Mouse (Mus musculus) lung, postnatal 0 days (tissue): Measurements from ENCODE around the gene Cemip. TPM values are rescaled to one million over a fixed set of nuclear protein-coding genes. Genes with fewer than 3 reads are reported as not detected.
A peak's percentile ranks its signal among the peaks of the same experiment; 100 is the strongest.

Experiments used
- ATAC-seq: fragments of 200-750 bp; cut with Nextera tagmentation; 2 replicates; pipeline ENCODE4 v1.8.0; 2017; ENCODE audit warnings: moderate library complexity
- DNase-seq: peaks from one replicate; pipeline ENCODE4 v3.0.0-alpha.2; 2016; ENCODE audit warnings: low spot score
- H3K27ac ChIP-seq: fragments of 300-500 bp; sonication (generic); 2 replicates; pipeline ENCODE4 v1.5.1; 2014; ENCODE audit warnings: antibody characterized with exemption, mild to moderate bottlenecking, low read length, mixed read lengths
- H3K27me3 ChIP-seq: fragments of 300-500 bp; sonication (generic); replicated peaks from 2 replicates; pipeline ENCODE4 v1.6.1; 2014; ENCODE audit warnings: low read length, mixed read lengths; ENCODE audit not compliant: insufficient read depth
- H3K36me3 ChIP-seq: fragments of 300-500 bp; sonication (generic); 2 replicates; pipeline ENCODE4 v1.6.1; 2014; ENCODE audit warnings: low read length, mixed read lengths; ENCODE audit not compliant: insufficient read depth
- H3K4me1 ChIP-seq: fragments of 300-500 bp; sonication (generic); 2 replicates; pipeline ENCODE4 v1.6.1; 2014; ENCODE audit warnings: antibody characterized with exemption, low read depth, low read length, mixed read lengths; ENCODE audit not compliant: insufficient read depth
- H3K4me2 ChIP-seq: fragments of 300-500 bp; sonication (generic); replicated peaks from 2 replicates; pipeline ENCODE4 v1.6.1; 2014; ENCODE audit warnings: low read depth, mild to moderate bottlenecking, low read length, moderate library complexity, mixed read lengths
- H3K4me3 ChIP-seq: fragments of 300-500 bp; sonication (generic); 2 replicates; pipeline ENCODE4 v1.5.1; 2014; ENCODE audit warnings: low read depth, low read length
- H3K9ac ChIP-seq: fragments of 300-500 bp; sonication (generic); replicated peaks from 2 replicates; pipeline ENCODE4 v1.6.1; 2014; ENCODE audit warnings: low read depth, mild to moderate bottlenecking
- H3K9me3 ChIP-seq: fragments of 300-500 bp; sonication (generic); 2 replicates; pipeline ENCODE4 v1.6.1; 2016; ENCODE audit warnings: low read length, mixed read lengths
- CTCF ChIP-seq: IDR thresholded peaks from 2 replicates; pipeline ENCODE4 v1.5.1; 2016; ENCODE audit warnings: antibody characterized with exemption, mild to moderate bottlenecking
- EP300 ChIP-seq: IDR thresholded peaks from 2 replicates; pipeline ENCODE4 v1.6.1; 2016; ENCODE audit warnings: antibody characterized with exemption, mild to moderate bottlenecking, control low read depth
- WGBS: fragments of 180-500 bp; shearing (Covaris S2); extraction: QIAGEN DNeasy Blood & Tissue Kit; methylation state at CpG from one replicate; pipeline ENCODE4 v1.1.7; 2014; 5-methylcytosine and 5-hydroxymethylcytosine counted together
- polyA plus RNA-seq: library from polyadenylated mRNA; unstranded; fragments of >200 nt; fragmentation: Nextera tagmentation; extraction: Ambion mirVana; gene quantifications from 2 replicates; pipeline ENCODE4 v1.2.1, GENCODE M21; 2015

Gene Cemip
- polyA plus RNA-seq, 1 experiment from 2014 or later = 0.57 TPM

GRCm38 (mm10) chr7:84088191-84088590 lies 1.9 kb upstream of the Cemip start:
- Histone ChIP-seq H3K9ac (no peak overlapping the region), H3K27me3 (peaks cover 13% of the 10 kb centered on the region), H3K4me1 (no peaks in the 10 kb centered on the region), H3K27ac (no peak overlapping the region), H3K4me2 (no peak overlapping the region), H3K4me3 (no peak overlapping the region), H3K36me3 (no peaks in the 10 kb centered on the region), H3K9me3 (no peaks in the 10 kb centered on the region)
- no peak for TF ChIP-seq CTCF
- TF ChIP-seq EP300 = no peak
- ATAC-seq (no peak), DNase-seq (no peak)
- WGBS = 60% methylated on average over 3 of the region's 3 CpGs

DNA sequence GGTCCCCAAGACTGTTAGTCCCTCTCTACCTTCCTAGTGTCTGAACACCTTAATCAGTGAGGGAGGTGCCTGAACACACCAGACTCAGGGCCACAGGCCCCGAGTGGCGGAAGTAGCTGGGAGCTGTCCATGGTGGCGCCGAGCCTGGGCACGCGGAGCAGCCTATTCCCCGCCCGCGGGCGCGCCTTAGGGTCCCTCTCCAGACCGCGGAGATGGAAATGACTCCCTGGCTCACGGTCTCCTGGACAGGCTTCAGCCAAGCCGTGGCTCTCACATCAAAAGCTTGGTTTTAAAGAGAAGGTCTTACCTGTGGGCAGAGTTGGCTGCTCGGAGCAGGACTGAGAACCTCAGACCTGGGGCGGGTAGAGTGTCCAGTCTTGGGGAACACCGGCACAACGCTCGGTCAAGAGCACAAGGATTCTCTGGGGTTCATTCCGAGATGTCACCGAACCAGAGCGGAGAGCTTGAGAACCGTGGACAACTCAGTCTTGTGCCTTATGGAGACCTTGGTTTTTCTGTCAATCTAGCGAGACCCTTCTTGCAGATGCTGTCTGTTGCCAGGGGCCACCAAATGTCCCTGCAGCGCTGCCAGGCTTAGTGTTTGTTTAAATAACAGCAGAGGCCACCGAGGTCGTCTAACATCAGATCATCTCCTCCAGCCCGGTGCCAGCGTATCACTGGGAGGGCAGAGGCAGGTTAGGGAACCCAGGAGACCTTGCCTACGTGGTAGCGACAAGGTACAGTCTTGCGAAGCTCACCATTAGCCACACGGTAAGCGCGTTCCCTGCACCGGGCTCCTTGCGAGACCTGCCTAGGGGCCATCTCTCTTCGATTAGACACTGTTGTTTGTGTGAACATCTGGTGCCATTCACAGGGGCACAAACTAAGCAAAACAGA lies 1.0 kb downstream of the Cemip start:
- H3K9me3 ChIP-seq = no peaks in the 10 kb centered on the region
- H3K27ac ChIP-seq = no peak overlapping the region
- ATAC-seq (peak; percentile 54), DNase-seq (peak; percentile 78)
- H3K4me1 ChIP-seq = no peaks in the 10 kb centered on the region
- no peaks in the 10 kb centered on the region for H3K36me3 ChIP-seq
- peaks cover 13% of the 10 kb centered on the region for H3K27me3 ChIP-seq
- WGBS = 6% methylated on average over 39 of the region's 39 CpGs
- H3K9ac ChIP-seq = no peak overlapping the region
- TF ChIP-seq EP300 = no peak
- no peak for TF ChIP-seq CTCF
- peak overlapping the region; percentile 35; the same call in 1 of the 2 replicates for H3K4me3 ChIP-seq
- peak overlapping the region; percentile 85 for H3K4me2 ChIP-seq

DNA sequence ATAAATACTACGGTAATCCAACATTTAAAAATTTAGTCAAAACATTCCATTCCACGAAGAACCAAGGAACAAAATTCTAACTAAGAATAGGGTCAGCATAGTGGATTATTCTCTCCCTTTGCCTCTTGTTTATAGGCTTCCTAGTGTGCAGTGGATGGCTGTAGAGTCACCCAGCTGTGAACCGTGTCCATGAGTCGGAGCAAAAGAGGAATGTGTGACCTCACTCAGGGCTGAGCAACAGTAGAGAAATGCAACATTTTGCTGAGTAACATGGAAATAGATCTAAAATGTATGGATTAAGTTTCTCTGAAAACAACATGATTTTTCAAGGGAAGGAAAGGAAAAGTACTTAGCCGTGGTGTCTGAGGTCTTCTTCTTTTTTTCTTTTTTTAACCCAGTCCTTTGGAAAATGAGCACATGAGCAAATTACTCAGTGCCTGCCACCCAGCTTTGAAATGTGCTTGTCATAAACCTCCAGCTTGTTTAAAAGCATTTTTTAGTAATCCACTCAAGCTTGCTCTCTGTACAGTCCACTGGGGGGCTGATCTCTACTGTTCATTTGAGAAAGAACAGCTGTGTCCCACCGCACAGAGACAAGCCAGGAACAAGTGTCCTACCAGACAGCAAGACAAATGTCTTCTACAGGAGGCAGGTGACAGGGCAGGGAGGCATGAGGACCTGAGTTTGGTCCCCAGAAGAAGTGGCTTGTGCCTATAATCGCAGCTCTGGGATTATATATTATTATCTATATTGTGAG lies 8.9 kb downstream of the Cemip start:
- no peak overlapping the region for H3K27ac ChIP-seq
- H3K4me3 ChIP-seq = no peak overlapping the region
- no peak for TF ChIP-seq EP300
- H3K9ac ChIP-seq = no peak overlapping the region
- no peaks in the 10 kb centered on the region for H3K9me3 ChIP-seq
- H3K36me3 ChIP-seq = no peaks in the 10 kb centered on the region
- no peaks in the 10 kb centered on the region for H3K4me1 ChIP-seq
- H3K27me3 ChIP-seq = no peaks in the 10 kb centered on the region
- H3K4me2 ChIP-seq = no peak overlapping the region
- DNase-seq (no peak), ATAC-seq (no peak)
- WGBS = 66% methylated on average over 7 of the region's 7 CpGs

DNA sequence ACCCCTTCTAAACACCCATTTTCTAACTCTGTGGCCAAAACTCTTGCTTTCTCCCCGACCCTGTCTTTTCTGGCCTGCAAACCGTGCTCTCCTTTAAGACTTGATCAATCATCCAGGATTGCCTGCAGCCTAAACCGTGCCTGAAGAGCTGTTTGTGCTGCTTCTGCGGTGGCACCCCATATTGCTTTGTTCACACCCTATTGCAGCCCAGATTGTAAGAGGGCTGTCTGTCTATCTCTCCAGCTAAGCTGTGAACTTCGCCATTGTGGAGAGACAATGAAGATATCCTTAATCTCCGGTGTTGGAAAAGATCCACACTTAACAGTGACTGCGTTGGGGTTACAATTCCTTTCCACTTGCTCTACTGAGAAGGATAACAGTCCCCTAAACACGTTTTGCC lies 12.0 kb downstream of the Cemip start:
- ATAC-seq (no peak), DNase-seq (no peak)
- H3K4me3 ChIP-seq = no peak overlapping the region
- H3K4me1 ChIP-seq = no peaks in the 10 kb centered on the region
- no peak overlapping the region for H3K4me2 ChIP-seq
- H3K9ac ChIP-seq = no peak overlapping the region
- no peaks in the 10 kb centered on the region for H3K9me3 ChIP-seq
- H3K27ac ChIP-seq = no peak overlapping the region
- 47% methylated on average over 8 of the region's 8 CpGs for WGBS
- H3K27me3 ChIP-seq = no peaks in the 10 kb centered on the region
- no peak for TF ChIP-seq CTCF
- H3K36me3 ChIP-seq = no peaks in the 10 kb centered on the region

DNA sequence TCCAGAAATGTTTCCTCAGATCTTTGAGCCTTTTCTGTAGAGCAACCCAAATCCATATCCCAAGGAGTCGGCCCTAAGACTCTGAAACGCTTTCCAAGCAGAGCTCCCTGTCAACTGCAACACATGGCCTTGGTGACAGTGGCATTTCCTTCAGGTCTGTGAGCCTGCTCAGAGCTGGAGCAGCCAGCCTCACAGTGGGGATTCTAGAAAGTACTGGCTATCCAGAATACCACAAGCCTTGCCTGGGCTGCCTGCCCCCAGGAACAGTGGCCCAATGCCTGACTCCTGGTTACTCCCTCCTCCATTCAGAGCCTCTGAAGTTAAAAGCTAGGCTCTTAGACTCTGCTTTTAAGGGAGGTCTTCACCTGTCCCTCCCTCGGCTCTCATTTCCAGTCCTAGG lies 12.4 kb downstream of the Cemip start:
- Histone ChIP-seq H3K27ac (no peak overlapping the region), H3K9ac (no peak overlapping the region), H3K4me1 (no peaks in the 10 kb centered on the region), H3K36me3 (no peaks in the 10 kb centered on the region), H3K9me3 (no peaks in the 10 kb centered on the region), H3K4me2 (no peak overlapping the region), H3K4me3 (no peak overlapping the region), H3K27me3 (no peaks in the 10 kb centered on the region)
- DNase-seq (no peak), ATAC-seq (no peak)
- 72% methylated on average over 3 of the region's 3 CpGs for WGBS
- TF ChIP-seq EP300 = no peak
- no peak for TF ChIP-seq CTCF

DNA sequence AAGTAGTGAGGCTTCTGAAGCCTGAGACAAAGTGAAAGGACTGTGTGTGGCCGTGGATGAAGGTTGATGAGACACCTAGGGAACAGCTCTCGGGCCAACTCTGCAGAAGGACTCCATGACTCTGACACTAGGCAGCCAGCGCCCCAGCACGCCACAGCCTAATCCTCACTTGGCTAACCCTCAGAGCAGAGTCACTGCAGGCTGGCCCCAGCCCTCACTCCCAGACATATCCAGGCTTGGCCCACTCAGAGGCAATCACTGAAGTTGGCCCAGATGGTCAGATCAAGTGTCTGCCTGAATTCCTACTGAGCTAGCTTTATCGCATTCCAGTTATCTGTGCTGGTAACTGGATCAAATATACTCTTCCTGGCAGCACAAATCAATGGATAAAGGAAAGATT lies 17.4 kb downstream of the Cemip start:
- no peak overlapping the region for H3K9ac ChIP-seq
- no peak for TF ChIP-seq EP300
- no peak for TF ChIP-seq CTCF
- no peaks in the 10 kb centered on the region for H3K9me3 ChIP-seq
- H3K4me3 ChIP-seq = no peak overlapping the region
- no peak overlapping the region for H3K4me2 ChIP-seq
- H3K36me3 ChIP-seq = no peaks in the 10 kb centered on the region
- no peak for DNase-seq
- H3K27me3 ChIP-seq = no peaks in the 10 kb centered on the region
- no peak for ATAC-seq
- H3K4me1 ChIP-seq = no peaks in the 10 kb centered on the region
- WGBS = 72% methylated on average over 5 of the region's 5 CpGs
- H3K27ac ChIP-seq = no peak overlapping the region
